Mouse (Mus musculus): Measurements from ENCODE around the gene Smyd1.

Smyd1 gene

GRCm38 (mm10) chr6:71199612-71200011 lies 122.4 kb downstream of the Smyd1 start, which contains the start of gene Fabp1:
TSS of gene Fabp1 (plus strand) at chr6:71199827.
- DNase-seq = no peak

DNA sequence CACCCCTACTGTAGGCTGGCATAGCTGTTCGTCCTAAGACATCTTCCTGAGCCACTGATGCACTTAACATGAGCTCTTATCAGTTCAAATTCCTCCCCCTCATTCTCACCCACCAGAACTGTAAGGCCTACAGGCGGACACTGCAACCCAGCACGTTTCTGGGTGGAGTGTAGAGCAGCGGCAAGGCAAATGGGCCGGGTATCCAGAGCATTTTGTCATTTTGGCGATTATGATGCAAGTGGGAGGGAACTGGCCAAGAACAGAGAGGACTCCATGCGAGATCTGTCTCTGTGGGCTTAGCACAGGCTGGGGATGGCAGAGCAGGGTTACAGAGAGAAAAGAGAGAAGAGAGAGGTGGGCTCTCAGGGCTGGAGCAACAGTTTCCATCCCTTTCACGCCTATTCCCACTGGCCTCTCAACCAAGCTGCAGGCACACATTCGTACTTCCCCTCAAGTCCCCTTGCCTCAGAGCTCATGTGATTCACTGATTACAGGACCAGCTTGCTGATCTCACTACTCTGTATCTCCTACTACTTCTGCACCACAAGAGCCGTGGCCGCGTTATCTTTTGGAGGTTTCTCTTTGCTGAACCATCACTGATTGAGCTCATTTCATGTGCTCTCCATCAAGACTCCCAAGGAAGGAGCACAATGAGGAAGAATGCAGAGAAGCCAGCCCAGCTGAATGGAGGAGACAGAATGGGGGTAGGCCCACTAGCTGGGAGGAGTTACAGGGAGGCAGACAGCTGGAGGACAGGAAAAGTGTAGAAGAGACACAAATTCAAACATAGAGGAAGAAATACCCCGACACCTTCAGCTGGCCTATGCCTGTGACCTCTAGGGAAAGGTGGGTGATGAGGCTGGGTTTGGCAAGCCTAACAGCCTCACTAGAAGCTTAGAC lies 124.1 kb downstream of the Smyd1 start:
- no peak for DNase-seq

DNA sequence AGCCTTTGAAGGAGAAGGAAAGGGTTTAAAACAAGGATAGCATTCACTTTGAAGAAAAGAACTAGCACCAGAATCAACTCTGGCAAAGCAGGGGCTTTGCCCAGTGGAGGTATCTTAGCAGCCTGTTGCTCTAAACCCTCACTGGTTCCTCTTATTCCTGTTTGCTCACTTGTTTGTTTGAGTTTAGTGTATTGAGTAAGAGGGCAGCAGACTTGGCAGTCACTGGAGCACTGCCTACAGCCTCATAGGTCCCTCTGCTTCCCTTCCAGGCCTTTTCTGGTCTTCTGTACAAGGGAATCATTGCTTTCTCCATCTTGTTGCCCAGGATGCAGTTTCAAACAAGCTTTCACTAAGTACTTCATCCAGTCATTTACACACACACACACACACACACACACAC lies 125.9 kb downstream of the Smyd1 start:
- no peak for DNase-seq

DNA sequence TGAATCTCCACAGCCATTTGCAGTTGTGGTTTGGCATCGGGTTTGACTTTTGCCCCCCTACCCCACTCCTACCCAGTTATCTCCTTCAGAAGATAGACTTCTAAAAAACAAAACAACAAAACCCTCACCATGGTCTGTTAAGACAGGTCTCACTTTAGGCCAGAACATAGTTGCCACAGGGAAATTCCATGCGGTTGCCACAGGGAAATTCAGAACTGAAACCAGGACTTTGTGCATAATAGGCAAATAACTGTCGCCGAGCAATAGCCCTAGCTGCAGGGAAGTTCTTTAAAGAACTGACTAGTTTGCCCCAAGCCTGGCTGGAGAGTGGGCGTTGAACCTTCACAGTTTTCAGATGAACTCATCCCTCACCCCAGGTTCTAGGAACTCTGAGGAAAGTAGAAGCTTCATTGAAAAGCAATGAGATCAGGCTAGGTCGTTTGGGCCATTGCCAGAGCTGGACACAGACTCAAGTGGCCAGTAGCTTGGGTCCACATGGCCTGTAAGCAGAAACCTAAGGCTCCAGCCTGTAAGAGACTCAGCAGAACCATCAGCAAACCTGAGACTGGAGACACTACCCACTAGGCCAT lies 128.8 kb downstream of the Smyd1 start:
- no peak for DNase-seq

- no peak for DNase-seq
Measured at GRCm38 (mm10) chr6:71190501-71190900, 131.5 kb downstream of the Smyd1 start.

- DNase-seq = no peak
Measured at GRCm38 (mm10) chr6:71189578-71189977, 132.5 kb downstream of the Smyd1 start.

DNA sequence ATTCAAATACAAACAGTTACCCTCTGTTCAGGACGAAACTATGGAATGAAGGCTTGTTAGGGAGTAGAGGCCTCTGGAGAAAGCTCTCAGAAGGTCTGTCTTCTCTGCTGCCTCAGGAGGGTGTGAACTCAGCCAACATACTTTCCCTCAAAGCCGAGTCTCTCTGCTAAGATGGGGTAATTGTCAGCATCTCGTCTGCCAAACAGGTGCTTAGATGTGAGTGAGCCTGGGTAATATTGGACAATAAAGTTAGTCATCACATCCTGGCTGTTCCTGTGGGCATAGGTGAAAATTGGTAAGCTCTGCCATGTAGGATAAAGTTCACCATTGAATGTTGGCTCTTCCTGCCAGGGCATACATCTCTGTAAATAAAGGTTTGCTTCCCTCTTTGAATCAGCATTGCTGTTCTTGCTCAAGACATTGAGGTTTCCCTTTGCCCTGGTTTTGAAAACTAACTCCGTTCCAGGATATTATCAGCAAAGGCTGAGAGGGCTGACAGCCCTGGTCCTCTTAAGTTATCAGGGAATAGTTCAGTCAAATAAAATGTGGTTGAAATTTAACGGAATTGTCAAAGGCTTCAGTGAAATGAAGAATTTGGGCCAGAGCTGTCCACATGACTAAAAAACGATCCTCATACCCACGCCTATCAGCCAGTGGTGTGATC lies 137.0 kb downstream of the Smyd1 start:
- DNase-seq = no peak

GRCm38 (mm10) chr6:71180596-71180995 lies 141.4 kb downstream of the Smyd1 start:
- DNase-seq = no peak

DNA sequence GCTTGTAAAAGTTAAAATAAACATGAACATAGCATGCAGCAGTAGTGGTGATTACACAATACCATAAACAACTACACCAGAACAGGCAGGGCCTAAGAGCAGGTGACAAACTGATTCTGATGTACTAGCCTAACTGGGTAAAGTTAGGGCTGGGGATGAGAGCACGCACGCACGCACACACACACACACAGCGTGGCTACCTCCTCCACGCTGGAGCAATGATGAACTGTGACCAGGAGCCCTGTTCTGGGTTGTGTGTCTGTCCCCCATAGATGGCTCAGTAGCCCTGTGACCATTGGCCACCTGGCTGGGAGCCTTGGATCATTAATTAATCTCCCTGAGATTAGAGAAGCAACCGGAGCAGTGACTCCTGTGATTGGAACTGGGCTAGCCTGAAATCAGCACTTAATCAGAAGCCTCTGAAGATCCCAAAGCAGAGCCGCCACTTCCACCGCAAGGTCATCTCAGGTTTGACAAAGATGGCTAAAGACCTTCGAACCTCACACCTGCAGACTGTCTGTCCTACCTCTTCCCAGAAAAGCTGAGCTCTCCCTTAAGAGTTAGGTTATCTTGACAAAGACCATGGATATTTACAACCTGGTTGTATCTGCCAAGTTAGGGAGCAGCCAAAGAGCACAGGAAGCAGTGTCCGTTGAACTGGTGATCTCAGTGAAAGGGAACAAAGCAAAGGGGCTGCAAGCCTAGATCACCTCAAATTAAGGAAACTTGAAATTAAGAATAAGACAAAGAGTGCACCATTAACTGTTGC lies 149.0 kb downstream of the Smyd1 start:
- no peak for DNase-seq

DNA sequence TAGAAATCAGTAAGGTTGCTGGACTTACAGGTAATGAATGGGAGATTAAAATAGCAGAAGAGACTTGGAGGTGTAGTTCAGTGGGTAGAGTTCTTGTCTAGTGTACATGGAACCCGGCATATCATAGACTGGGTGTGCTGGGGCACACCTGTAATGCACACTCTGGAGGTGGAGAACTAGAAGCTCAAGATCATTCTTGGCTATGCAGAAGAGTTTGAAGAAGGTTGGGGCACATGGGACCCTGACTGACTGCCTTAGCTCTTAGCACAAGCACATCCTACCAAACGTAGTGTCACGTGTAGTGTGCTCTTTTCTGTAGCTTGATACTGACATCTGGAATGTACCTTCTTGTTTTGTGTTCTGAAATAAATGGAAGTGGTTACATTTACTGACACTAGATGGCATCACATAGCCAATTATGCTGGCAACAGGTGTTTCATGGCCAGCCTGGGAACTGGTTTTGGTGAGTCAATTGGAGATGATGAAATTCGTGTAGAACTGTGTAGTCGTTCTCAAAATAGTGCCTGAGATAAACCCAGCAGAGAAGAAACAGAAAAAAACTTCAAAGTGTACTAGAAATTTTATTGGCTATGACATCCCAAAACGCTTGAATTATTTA lies 155.4 kb downstream of the Smyd1 start:
- DNase-seq = peak; percentile 73

GRCm38 (mm10) chr6:71164394-71164793 lies 157.6 kb downstream of the Smyd1 start:
- peak; percentile 31 for DNase-seq

Data from embryo, embryonic 11 days (tissue).